Mouse (Mus musculus): ENCODE measurements at regions not wholly inside any gene's neighbourhood (a gene's known extent, or its start where the extent isn't known, plus 50 kb on each side); places are given as distances from the start of the nearest gene placed in this dataset.

GRCm38 (mm10) chr6:51036074-51036473, 381.8 kb upstream of the Npvf start:
- H3K36me3 ChIP-seq = no peaks in the 10 kb centered on the region
- no peaks in the 10 kb centered on the region for H3K9me3 ChIP-seq
- peaks cover 6% of the 10 kb centered on the region for H3K4me1 ChIP-seq (replicated peaks)
- WGBS = 69% methylated on average over 4 of the region's 4 CpGs
- no peak overlapping the region for H3K27ac ChIP-seq
- H3K4me2 ChIP-seq = no peak overlapping the region
- H3K9ac ChIP-seq = no peak overlapping the region
- ATAC-seq (ENCODE audit: low FRiP score) = no peak
- H3K27me3 ChIP-seq = no peaks in the 10 kb centered on the region
- H3K4me3 ChIP-seq = no peak overlapping the region

DNA sequence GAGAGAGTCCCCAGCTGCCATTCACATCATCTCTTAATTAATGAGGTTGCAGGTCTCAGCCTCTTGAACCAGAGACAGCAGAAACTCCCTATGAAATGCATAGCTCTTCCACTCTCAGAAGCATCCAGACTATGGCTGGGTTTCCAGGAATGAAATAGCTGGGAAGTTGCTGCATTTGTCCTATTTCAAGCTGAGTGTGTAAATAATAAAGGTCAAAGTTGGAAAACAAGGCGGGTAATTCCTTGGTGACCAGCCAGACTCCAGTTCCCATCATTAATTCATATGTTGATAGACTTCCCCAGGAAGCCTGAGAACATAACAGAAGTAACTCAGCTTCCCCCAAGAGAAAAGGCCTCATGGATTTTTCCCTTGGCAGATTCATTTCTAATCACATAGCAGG, 382.3 kb upstream of the Npvf start:
- H3K4me3 ChIP-seq = no peak overlapping the region
- no peaks in the 10 kb centered on the region for H3K36me3 ChIP-seq
- WGBS = 41% methylated on average over 1 of the region's 1 CpGs
- ATAC-seq (ENCODE audit: low FRiP score) = no peak
- H3K27me3 ChIP-seq = no peaks in the 10 kb centered on the region
- H3K9me3 ChIP-seq = no peaks in the 10 kb centered on the region
- H3K27ac ChIP-seq = no peak overlapping the region
- H3K4me1 ChIP-seq (replicated peaks) = peaks cover 6% of the 10 kb centered on the region
- H3K9ac ChIP-seq = no peak overlapping the region
- H3K4me2 ChIP-seq = no peak overlapping the region

GRCm38 (mm10) chr6:51036956-51037355, 382.7 kb upstream of the Npvf start:
- H3K27me3 ChIP-seq = no peaks in the 10 kb centered on the region
- no peak overlapping the region for H3K4me2 ChIP-seq
- H3K9ac ChIP-seq = no peak overlapping the region
- H3K27ac ChIP-seq = no peak overlapping the region
- peaks cover 6% of the 10 kb centered on the region for H3K4me1 ChIP-seq (replicated peaks)
- no peaks in the 10 kb centered on the region for H3K36me3 ChIP-seq
- no peak for ATAC-seq (ENCODE audit: low FRiP score)
- H3K9me3 ChIP-seq = no peaks in the 10 kb centered on the region
- H3K4me3 ChIP-seq = no peak overlapping the region
- 76% methylated on average over 4 of the region's 4 CpGs for WGBS

DNA sequence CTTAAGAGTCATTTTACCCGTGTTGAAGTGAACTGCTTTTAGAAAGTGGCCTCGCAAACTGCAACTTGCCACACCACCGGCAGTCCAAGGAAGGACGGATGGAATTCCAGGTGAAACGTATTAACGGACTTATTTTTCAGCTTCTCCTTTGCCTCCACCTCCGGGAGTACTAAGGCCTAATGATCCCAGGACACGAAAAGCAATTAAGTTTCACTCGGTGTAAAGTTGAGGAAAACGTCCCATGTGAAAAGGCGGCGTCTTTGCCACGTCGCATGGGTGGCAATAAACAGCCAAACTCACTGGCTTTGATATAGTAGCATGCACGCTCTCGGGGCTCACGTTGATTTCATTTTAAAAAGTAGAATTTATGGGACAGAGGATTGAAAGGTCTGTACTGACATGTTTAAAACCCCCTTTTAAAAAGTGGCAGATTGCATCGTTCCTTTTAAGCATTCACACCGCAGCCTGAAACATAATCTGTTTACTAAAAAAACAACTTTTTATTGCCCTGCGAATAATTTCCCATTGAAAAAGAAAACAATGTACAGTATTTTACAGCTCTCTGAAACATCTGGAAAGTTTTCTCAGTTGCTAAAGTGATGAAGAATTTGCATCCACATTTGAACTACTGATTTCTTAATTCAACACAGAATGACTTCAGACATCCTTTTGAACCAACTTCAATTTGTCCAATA, 385.4 kb upstream of the Npvf start:
- 86% methylated on average over 20 of the region's 20 CpGs for WGBS
- Histone ChIP-seq H3K4me2 (no peak overlapping the region), H3K9ac (no peak overlapping the region), H3K4me3 (no peak overlapping the region), H3K9me3 (no peaks in the 10 kb centered on the region), H3K27me3 (no peaks in the 10 kb centered on the region), H3K36me3 (no peaks in the 10 kb centered on the region), H3K4me1 (replicated peaks) (peaks cover 14% of the 10 kb centered on the region), H3K27ac (no peak overlapping the region)
- ATAC-seq (ENCODE audit: low FRiP score) = no peak

DNA sequence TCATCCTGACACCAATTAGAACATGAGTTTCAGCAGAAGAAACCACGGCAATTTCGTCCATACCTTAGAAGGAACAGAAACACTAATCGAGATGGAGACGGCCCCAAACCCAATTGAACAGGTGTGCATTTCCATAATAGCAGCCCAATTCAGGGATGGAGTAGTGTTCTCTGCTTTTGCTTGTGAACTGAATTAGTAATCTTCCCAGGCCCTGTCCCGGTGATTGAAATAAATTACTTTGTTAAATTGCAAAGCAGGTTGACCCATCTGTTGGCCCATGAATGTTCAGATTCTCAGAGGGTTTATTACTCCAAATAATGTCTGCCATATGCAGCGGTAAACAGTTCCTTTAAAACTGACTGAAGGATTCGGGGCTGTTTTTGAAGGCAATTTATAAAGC, 388.5 kb upstream of the Nfe2l3 start:
- peaks cover 16% of the 10 kb centered on the region for H3K4me1 ChIP-seq (replicated peaks)
- H3K4me2 ChIP-seq = no peak overlapping the region
- H3K27me3 ChIP-seq = no peaks in the 10 kb centered on the region
- no peak for ATAC-seq (ENCODE audit: low FRiP score)
- no peak overlapping the region for H3K4me3 ChIP-seq
- 55% methylated on average over 7 of the region's 7 CpGs for WGBS
- no peak overlapping the region for H3K27ac ChIP-seq
- H3K36me3 ChIP-seq = no peaks in the 10 kb centered on the region
- no peak overlapping the region for H3K9ac ChIP-seq
- H3K9me3 ChIP-seq = no peaks in the 10 kb centered on the region

- H3K4me2 ChIP-seq = no peak overlapping the region
- 59% methylated on average over 14 of the region's 14 CpGs for WGBS
Observed at GRCm38 (mm10) chr6:51044873-51045272, 387.6 kb upstream of the Nfe2l3 start.

DNA sequence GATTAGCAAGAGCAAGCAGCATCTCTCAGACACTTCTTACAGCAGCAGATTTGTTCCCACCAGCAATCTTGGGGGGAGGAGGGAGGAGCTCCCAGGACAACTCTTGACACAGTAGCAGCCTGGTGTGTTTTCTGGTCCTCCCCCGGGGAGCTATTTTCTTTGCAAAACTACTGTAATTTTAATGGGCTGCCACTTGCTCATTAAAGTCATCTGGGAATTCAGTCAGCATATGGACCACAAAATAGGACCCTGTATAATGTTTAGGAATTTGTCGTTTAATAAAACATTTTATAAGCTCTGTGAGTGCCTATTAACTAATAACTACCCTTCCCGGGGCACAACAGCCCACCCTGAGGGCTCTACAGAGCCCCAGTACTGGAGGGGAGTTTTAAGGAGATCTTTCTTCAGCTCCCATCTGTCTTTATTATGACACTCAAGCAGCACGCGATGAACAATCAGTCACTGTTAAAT, 380.0 kb upstream of the Nfe2l3 start:
- no peak overlapping the region for H3K4me3 ChIP-seq
- H3K4me1 ChIP-seq (replicated peaks) = peaks cover 21% of the 10 kb centered on the region
- H3K36me3 ChIP-seq = no peaks in the 10 kb centered on the region
- WGBS = 34% methylated on average over 5 of the region's 5 CpGs
- H3K4me2 ChIP-seq = no peak overlapping the region
- H3K9me3 ChIP-seq = no peaks in the 10 kb centered on the region
- ATAC-seq (ENCODE audit: low FRiP score) = peak; percentile 49; the same call in 1 of the 2 replicates
- no peak overlapping the region for H3K9ac ChIP-seq
- 0 out of 2 replicates have a peak overlapping the region, but pooled peaks have one; percentile 48 for H3K27ac ChIP-seq
- no peaks in the 10 kb centered on the region for H3K27me3 ChIP-seq

More at GRCm38 (mm10) chr6:51044873-51045272, 387.6 kb upstream of the Nfe2l3 start:
- Histone ChIP-seq H3K4me1 (replicated peaks) (peaks cover 16% of the 10 kb centered on the region; the same call in 1 of the 2 replicates), H3K36me3 (no peaks in the 10 kb centered on the region), H3K9me3 (no peaks in the 10 kb centered on the region), H3K27ac (no peak overlapping the region), H3K4me3 (no peak overlapping the region), H3K27me3 (no peaks in the 10 kb centered on the region), H3K9ac (no peak overlapping the region)
- ATAC-seq (ENCODE audit: low FRiP score) = no peak

DNA sequence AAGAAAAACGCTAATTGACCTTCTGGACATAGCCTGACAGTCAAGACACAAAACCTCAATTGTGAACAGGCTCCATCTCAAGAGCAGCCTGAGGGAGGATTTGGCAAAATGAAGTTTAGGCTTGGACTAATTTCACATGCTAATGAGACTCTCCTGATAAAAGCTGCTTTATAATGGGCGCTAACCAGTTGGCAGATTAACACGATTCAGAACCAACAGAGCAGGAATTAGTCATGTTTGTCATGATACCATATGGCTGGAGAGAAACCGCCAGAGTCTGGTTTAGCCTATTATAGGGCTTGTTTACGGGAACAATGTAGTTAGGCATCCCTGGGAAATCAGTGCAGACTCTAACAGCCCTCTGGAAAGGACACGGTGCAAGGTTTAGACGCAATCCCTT, 375.2 kb upstream of the Nfe2l3 start:
- Histone ChIP-seq H3K4me1 (replicated peaks) (peaks cover 40% of the 10 kb centered on the region), H3K4me3 (no peak overlapping the region), H3K9ac (no peak overlapping the region), H3K27me3 (no peaks in the 10 kb centered on the region), H3K36me3 (no peaks in the 10 kb centered on the region), H3K27ac (peak overlapping the region; percentile 83), H3K4me2 (no peak overlapping the region), H3K9me3 (no peaks in the 10 kb centered on the region)
- 11% methylated on average over 7 of the region's 7 CpGs for WGBS
- ATAC-seq (ENCODE audit: low FRiP score) = peak; percentile 85

DNA sequence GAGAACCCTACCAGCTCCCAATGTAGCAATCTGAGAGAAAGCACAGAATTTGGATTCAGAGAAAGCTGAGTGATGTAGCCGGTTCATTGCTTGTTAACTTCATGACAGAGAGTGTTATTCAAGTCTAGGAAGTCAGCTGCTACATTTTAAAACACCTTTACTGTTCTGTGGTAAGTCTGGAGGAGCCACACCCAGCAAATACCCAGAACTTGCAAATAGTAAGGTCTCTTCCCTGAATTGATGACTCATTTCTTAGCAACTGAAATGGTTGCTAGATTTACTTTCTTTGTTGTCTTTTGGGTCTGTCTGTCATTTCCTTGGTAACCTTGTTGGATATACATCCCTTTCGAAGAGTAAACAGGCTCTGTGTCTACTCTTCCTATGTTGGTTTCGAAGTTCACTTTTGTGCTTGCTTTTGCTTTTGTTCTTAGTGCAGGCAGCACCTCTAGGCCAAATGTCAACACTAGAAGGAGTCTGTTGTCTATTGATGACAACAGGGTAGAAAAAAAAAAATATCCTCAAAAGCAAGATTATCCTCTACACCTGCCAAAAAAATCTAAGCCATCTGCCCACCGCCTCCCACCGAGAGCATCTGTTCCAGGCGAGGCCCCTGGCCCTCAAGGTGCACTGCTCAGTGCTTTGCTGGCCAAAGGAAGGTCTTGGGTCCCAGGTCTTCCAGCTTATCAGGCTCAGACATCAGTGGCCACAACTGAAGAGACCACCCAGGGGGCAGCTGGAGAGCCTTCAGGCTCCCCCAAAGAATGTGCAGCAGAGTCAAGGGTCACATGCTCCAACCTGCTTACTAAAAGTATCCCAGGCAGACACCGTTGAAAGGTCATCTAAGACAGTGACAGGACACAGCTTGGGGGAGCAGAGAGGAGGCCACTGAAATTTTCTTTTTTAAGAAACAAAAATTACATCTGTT, 372.3 kb upstream of the Nfe2l3 start:
- H3K36me3 ChIP-seq = no peaks in the 10 kb centered on the region
- no peaks in the 10 kb centered on the region for H3K9me3 ChIP-seq
- no peak overlapping the region for H3K9ac ChIP-seq
- ATAC-seq (ENCODE audit: low FRiP score) = no peak
- 60% methylated on average over 7 of the region's 7 CpGs for WGBS
- no peaks in the 10 kb centered on the region for H3K27me3 ChIP-seq
- H3K27ac ChIP-seq = peak overlapping the region; percentile 40; the same call in 1 of the 2 replicates
- no peak overlapping the region for H3K4me3 ChIP-seq
- peaks cover 28% of the 10 kb centered on the region for H3K4me1 ChIP-seq (replicated peaks)
- H3K4me2 ChIP-seq = no peak overlapping the region

DNA sequence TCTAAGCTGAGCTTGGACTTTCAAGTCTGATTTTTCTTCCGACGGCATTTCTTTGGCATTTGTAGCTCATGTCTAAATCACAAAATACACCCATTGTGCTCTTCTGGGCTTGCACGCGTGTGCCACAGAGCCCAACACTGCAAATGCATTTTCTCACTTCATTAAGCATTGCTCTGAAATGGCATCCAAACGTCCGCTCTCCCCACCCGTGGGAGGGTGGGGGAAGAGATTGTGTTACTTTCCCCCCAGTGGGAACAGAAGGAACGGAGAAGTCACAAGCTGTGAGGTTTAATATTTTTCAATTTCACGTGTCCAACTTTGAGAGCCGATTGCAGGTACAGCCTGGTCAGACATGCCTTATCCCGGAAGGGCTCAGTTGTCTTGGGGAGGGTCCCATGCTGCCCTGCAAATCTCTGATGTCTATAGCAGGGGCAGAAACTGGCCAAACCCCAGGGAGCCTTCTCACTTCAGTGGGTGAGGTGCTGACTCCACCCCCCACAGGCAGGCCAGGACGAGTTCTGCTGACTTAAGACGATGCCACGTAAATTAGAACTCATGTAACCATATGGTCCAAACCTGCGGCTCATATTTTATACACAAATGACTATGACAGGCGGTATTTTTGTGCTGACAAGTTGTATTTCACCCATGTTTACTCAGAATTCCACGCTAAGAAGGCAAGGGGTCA, 371.5 kb upstream of the Nfe2l3 start:
- no peaks in the 10 kb centered on the region for H3K9me3 ChIP-seq
- peaks cover 28% of the 10 kb centered on the region for H3K4me1 ChIP-seq (replicated peaks)
- peak overlapping the region; percentile 40; the same call in 1 of the 2 replicates for H3K27ac ChIP-seq
- WGBS = 38% methylated on average over 17 of the region's 17 CpGs
- no peak overlapping the region for H3K4me3 ChIP-seq
- no peaks in the 10 kb centered on the region for H3K27me3 ChIP-seq
- H3K36me3 ChIP-seq = no peaks in the 10 kb centered on the region
- no peak for ATAC-seq (ENCODE audit: low FRiP score)
- H3K4me2 ChIP-seq = no peak overlapping the region
- no peak overlapping the region for H3K9ac ChIP-seq

DNA sequence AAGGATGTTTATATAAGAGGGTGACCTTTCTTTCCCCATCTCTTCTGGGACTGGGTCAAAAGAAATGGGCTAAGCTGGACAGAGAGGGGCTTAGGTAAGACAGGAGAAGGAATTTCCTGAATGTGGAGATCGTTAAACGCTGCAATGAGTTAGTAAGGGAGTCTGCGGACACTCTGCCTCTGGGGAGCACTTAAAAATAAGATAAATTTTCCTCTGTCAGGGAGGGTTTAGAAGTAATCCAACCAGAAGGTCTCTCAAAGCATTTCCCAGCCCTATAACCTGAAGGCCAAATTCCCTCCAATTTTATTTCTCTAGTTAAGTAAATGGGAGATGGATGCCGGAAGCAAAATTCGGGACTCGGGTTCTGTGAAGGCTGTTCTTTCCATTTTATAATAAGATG, 367.3 kb upstream of the Nfe2l3 start:
- WGBS = 75% methylated on average over 6 of the region's 6 CpGs
- Histone ChIP-seq H3K9me3 (no peaks in the 10 kb centered on the region), H3K4me3 (no peak overlapping the region), H3K4me1 (replicated peaks) (peaks cover 27% of the 10 kb centered on the region), H3K27ac (no peak overlapping the region), H3K9ac (no peak overlapping the region), H3K4me2 (no peak overlapping the region), H3K36me3 (no peaks in the 10 kb centered on the region), H3K27me3 (no peaks in the 10 kb centered on the region)
- ATAC-seq (ENCODE audit: low FRiP score) = no peak

DNA sequence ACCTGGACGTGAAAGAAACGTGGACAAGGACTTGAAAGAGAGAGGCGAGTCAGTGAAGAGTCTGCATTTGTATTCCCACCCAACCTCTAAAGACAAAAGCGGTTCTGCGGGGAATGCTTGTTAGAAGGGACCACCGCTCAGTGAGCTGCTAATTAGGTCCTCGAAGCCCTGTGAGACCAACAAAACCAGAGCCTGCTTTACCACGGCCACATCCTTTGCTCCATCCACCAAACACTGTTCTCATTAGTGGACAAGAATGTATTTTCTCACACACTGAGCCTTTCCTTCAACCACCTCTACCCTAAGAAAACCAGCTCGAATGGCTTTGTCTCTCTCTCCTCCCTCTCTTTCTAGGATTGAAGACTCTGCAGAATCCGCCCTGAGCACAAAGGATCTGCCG, 365.1 kb upstream of the Nfe2l3 start:
- Histone ChIP-seq H3K27ac (no peak overlapping the region), H3K9ac (no peak overlapping the region), H3K9me3 (no peaks in the 10 kb centered on the region), H3K4me2 (no peak overlapping the region), H3K36me3 (no peaks in the 10 kb centered on the region), H3K27me3 (no peaks in the 10 kb centered on the region), H3K4me1 (replicated peaks) (peaks cover 22% of the 10 kb centered on the region), H3K4me3 (no peak overlapping the region)
- WGBS = 72% methylated on average over 11 of the region's 11 CpGs
- ATAC-seq (ENCODE audit: low FRiP score) = no peak

Measured in hindbrain, embryonic 13.5 days (tissue).